Mouse (Mus musculus): ENCODE data around the gene Sult2b1. TPM values are rescaled to one million over a fixed set of nuclear protein-coding genes. Genes with fewer than 3 reads are reported as not detected.

The Sult2b1 gene
- total RNA-seq, 2 experiments from 2014 or later, result 7.1 to 9.7 TPM

- no peak for DNase-seq (ENCODE audit: low spot score in 2 of 2)
- H3K27ac ChIP-seq, result peak overlapping the region; percentile 80
- H3K4me3 ChIP-seq, result peak overlapping the region; percentile 57
- TF ChIP-seq CTCF (conservative IDR thresholded peaks at IDR 0.05), result no peak
Observed at GRCm38 (mm10) chr7:45814841-45815240, 30.4 kb upstream of the Sult2b1 start.

DNA sequence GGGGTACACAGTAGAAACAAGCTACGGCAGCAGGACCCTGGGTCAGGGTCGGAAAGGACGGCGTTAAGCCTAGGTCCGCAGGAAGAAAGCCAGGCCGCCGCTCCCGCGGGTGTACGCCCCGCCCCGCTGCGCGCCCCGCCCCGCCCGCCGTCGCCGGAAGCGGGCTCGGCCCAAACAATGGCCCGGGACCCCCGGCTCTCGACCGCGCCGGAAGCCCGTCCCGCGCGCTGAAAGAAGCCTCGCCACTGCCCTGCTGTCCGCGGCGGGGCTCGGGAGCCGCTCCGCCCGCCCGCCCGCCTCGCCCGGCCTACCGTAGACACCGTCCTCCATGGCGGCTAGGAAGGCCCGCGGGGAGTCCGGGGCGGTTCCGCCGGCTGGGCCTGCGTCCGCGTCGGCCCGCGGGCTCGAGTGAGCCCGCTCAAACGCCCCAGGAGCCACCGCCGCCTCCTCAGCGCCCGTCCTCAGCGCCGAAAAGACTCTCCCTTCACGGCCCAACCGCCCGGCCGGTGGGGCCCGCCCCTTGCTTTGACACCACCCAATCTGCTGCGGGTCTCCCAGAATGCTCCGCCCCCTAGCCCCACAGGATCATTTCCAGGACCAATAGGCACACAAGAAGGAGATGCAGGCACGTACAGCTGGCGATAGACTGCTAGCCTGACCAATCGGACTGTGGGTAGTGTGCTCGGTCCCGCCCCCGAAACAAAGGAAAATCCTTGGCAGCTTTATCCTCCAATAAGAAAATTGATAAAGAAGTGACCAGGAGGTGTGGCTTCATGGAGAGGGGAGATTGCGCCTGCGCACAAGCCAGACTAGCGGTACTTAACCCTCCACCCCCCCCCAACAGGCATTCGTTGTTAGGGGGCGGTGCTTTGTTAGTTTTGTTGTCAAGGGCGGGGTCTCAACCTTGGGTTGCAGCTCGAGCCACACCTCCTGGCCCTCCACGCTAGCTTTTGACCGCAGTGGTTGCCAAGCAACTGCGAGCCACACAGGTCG is 29.6 kb upstream of the Sult2b1 start, which contains the start of gene Cyth2:
Gene Cyth2 (minus strand): TSS at position 795 of the 993 bp plus-strand sequence.
- peak; percentile 98 to 99 for DNase-seq (ENCODE audit: low spot score in 2 of 2)
- no peak for TF ChIP-seq CTCF (conservative IDR thresholded peaks at IDR 0.05)
- Histone ChIP-seq H3K27ac (peak within 1 kb of the TSS; percentile 98), H3K4me3 (peak within 1 kb of the TSS; percentile 84)

DNA sequence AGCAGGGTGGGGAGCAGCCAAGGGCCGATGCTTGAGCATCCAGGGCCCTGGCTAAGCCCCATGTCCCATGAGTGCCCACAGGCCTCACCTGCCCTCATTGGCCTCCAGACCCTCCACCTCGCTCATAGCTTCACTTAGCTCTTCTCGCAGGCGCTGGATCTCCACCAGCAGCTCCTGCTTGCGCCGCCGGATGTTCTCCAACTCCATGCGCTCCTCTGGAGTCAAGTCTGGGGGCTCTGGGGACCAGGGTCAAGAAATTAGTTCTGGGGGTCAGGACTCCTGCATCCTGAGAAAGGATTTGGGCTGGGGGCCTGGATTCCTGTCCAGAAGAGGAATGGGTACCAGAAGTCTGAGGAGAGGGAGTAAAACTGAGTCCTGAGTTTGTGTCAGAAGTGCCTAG is 28.5 kb upstream of the Sult2b1 start:
- H3K27ac ChIP-seq, result peak overlapping the region; percentile 98; the same call in 1 of the 2 replicates
- no peak for DNase-seq (ENCODE audit: low spot score in 2 of 2)

GRCm38 (mm10) chr7:45809276-45810075 is 25.0 kb upstream of the Sult2b1 start:
- TF ChIP-seq CTCF (conservative IDR thresholded peaks at IDR 0.05), result no peak
- Histone ChIP-seq H3K4me3 (no peak overlapping the region), H3K27ac (peak overlapping the region; percentile 39; the same call in 1 of the 2 replicates)
- no peak for DNase-seq (ENCODE audit: low spot score in 2 of 2)

More for the DNA sequence above, 28.5 kb upstream of the Sult2b1 start:
- H3K4me3 ChIP-seq, result peak overlapping the region; percentile 84
- no peak for TF ChIP-seq CTCF (conservative IDR thresholded peaks at IDR 0.05)

DNA sequence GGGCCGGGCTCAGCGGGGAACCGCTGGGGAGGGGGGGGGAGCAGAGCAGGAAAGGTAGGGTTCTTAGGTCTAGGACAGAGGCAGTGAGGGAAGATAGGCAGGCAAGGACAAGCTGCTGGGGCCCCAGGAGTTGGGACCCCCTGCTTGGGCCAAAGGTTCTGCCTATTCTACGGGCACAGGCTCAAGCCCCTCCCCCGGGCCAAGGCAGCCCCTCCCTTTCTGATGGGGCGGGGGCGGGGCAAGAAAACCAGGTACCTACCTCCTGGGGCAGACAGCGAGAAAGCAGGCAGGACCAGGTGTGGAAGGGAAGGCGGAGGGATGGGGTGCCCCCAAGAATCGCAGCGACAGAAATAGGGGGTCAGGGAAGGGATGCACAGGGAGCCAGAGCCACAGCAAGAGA is 24.0 kb upstream of the Sult2b1 start:
- H3K27ac ChIP-seq, result no peak overlapping the region
- TF ChIP-seq CTCF (conservative IDR thresholded peaks at IDR 0.05), result no peak
- no peak overlapping the region for H3K4me3 ChIP-seq
- no peak for DNase-seq (ENCODE audit: low spot score in 2 of 2)

DNA sequence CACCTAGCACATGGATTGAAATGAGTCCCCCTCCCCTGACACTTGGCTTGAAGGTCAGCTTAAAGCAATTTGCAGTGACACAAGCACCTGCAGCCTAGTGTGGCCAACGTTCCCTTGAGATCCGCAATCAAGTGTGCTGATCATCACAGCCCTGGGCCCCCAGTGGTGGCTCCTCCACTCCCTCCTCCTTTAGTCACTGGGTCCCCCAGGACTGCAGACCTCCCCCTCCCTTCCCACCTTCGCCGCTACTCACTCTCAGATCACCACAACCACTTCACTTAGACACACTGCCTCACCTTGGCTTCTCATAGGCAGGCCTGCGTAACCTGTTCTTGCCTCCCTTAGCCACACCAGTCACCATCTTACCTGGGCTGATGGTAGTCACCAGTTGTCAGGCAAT is 21.5 kb upstream of the Sult2b1 start:
- Histone ChIP-seq H3K4me3 (no peak overlapping the region), H3K27ac (peak overlapping the region; percentile 9; the same call in 1 of the 2 replicates)
- DNase-seq (ENCODE audit: low spot score in 2 of 2), result no peak
- TF ChIP-seq CTCF (conservative IDR thresholded peaks at IDR 0.05), result no peak

DNA sequence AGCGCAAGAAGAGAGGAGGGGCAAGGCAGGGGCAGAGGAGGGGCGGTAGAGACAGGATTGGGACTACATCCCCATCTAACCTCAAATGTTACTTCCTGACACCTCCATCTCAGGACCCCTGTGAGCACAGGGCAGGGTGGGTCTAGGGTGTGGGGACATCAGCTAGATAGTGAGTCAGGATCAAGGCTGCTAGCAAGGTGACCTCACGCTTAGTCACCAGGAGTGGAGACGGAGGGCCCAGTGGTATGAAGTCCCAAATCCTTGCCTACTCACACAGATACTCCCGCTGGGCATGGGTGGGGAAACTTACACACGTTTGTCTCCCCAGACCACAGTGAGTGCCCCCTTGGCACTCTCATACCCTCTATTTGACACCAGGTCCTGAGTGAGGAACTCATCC is 18.1 kb upstream of the Sult2b1 start:
- Histone ChIP-seq H3K27ac (no peak overlapping the region), H3K4me3 (no peak overlapping the region)
- DNase-seq (ENCODE audit: low spot score in 2 of 2), result no peak
- TF ChIP-seq CTCF (conservative IDR thresholded peaks at IDR 0.05), result no peak

DNA sequence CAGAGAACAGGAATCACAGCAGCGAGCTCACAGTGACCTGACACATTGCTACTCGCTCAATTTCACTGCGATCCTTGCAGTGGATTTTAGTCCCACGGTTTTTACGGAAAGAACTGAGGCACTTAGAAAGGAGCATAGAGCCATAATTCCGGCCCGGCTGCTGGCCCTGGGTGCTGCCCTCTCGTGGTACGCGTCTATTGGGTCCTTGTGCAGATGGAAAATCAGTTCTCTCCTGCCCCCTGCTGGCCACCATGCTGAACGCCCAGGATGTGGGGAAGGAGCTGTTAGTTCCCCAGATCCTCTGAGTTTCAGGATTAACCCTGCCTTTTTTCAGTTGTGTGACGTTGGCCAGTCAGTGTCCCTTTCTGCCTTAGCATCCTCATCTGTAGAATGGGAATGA is 16.9 kb upstream of the Sult2b1 start:
- Histone ChIP-seq H3K27ac (peak overlapping the region; percentile 51), H3K4me3 (peak overlapping the region; percentile 20)
- DNase-seq (ENCODE audit: low spot score in 2 of 2), result peak; percentile 91 to 95
- peak; percentile 97 for TF ChIP-seq CTCF (conservative IDR thresholded peaks at IDR 0.05)

DNA sequence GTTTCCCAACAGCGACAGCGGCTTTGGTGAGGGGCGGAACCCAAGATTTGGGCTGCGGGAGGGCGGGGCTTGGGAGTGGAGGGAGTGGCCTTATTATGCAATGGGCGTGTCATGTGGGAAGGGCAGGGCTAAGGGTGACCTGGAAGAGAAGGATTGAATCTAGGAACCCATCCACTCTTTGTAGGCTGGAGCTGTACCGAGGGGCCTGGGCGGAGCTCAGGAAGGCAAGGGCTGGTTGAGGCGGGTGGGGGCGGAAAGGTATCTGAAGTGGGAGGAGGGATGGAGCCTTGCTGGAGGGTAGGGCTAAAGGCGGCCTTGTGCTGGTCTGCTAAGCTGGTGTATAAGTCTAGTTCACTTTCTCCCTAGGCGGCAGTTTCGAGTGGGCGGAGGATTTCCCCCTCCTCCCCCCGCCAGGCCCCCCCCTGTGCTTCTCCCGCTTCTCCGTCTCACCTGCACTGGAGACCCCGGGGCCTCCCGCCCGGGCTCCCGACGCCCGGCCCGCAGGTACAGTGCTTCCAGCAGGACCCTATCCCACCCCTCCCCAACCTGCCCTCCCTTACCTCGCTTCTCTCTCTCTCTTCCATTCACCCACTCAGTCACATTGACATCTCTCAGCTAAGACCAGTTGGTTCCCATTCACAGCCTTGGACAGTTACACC is 16.2 kb upstream of the Sult2b1 start:
- DNase-seq (ENCODE audit: low spot score in 2 of 2), result no peak
- peak overlapping the region; percentile 51 for H3K27ac ChIP-seq
- no peak for TF ChIP-seq CTCF (conservative IDR thresholded peaks at IDR 0.05)
- H3K4me3 ChIP-seq, result no peak overlapping the region; the same call in 1 of the 2 replicates

- Histone ChIP-seq H3K27ac (no peak overlapping the region), H3K4me3 (no peak overlapping the region)
- TF ChIP-seq CTCF (conservative IDR thresholded peaks at IDR 0.05), result no peak
- no peak for DNase-seq (ENCODE audit: low spot score in 2 of 2)
Observed at GRCm38 (mm10) chr7:45800001-45800400, 15.5 kb upstream of the Sult2b1 start.

GRCm38 (mm10) chr7:45798931-45799330 is 14.5 kb upstream of the Sult2b1 start:
- Histone ChIP-seq H3K27ac (no peak overlapping the region), H3K4me3 (no peak overlapping the region)
- DNase-seq (ENCODE audit: low spot score in 2 of 2), result no peak
- no peak for TF ChIP-seq CTCF (conservative IDR thresholded peaks at IDR 0.05)

GRCm38 (mm10) chr7:45798511-45798836 is 14.0 kb upstream of the Sult2b1 start:
- no peak for TF ChIP-seq CTCF (conservative IDR thresholded peaks at IDR 0.05)
- H3K4me3 ChIP-seq, result peak overlapping the region; percentile 32; the same call in 1 of the 2 replicates
- peak overlapping the region; percentile 55; the same call in 1 of the 2 replicates for H3K27ac ChIP-seq
- no peak for DNase-seq (ENCODE audit: low spot score in 2 of 2)
